Mouse (Mus musculus): ENCODE results near the gene Ccp110. TPM values are rescaled to one million over a fixed set of nuclear protein-coding genes. Genes with fewer than 3 reads are reported as not detected.
A peak's percentile ranks its signal among the peaks of the same experiment; 100 is the strongest.

Ccp110 gene
- 1 to 10 TPM; 5.8 to 6.9 TPM for total RNA-seq (2021)

DNA sequence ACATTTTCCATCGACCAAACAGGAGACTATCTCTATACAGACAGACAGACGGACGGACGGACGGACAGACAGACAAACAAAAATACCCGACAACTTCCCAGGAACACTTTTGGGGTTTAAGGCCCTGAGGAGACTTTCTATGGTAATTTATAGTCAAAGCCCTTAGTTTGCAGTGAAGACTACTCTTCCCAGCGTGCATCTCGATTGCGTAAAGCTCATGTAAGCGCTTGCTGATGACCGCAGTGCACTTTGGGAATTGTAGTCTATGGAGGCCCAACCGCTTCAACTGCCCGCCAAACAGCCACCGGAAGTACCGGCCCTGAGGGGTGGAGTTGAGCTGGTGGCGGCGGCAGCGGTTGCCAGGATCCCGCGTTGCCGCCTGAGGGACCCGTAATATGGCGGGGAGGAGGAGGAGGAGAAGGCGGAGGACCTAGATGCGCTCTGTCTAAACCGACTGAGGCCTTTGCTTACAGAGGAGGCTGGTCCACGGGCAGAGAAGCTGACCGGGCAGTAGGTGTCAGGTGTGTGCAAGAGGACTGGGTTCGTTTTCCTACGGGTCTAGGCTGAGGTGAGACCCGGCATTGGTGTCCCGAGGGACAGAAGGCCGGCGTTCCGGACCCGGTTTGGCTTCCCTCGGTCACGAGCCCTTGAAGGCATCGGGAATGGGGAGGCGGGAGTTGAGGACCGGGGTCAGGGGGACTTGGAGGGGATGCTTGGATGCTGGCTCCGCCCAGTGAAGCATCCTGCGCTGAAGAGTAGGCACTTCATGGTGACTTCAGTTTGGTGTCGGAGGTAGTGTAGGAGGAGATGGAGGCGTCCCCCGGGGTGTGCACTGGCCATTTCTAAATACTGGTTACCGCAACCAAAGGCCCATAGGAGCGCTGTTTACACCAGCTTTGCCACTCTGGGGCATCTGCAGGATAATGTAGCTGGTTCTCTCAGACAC is at the start of gene Ccp110:
Gene Ccp110, plus strand, starts transcription at position 325 of the 946 bp plus-strand sequence.
- peak; percentile 93 for DNase-seq

DNA sequence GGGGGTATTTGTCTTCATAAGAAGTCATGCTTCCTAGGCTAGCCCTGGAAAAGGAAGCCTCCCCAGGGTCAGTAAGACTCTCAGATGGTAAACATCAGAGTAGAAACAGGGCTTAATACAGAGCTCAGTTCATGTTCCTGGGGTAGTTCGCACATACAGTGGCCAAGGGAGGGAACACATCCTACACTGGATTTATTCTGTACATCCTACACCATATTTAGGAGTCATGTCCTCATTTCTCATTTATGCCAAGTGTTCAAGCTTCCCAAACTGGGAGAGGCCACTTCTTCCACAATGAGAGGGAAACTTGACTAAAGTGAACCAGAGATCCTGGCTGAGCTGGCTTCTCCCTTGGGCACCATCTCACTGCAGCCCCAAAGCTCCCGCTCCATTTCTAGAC is 44.6 kb upstream of the Ccp110 start:
- DNase-seq, result no peak

DNA sequence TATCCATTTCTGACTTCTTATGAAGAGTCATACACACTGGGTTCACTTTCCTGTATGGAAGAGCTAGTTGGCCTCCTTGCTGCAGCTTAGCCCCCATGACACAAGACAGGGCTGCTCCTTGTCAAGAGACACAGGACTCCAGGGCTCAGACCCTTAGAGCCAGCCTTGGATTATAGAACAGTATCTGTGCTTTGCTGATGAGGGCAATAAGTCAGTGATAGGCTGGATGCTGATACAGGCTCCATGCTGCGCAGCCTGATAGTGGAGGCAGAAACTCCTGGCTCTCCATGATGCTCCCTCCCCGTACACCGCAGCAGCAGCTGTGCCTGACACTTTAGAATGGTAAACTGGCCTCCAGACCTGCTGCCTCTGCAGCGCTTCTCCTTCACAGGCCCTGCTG is 42.2 kb upstream of the Ccp110 start:
- DNase-seq, result no peak

DNA sequence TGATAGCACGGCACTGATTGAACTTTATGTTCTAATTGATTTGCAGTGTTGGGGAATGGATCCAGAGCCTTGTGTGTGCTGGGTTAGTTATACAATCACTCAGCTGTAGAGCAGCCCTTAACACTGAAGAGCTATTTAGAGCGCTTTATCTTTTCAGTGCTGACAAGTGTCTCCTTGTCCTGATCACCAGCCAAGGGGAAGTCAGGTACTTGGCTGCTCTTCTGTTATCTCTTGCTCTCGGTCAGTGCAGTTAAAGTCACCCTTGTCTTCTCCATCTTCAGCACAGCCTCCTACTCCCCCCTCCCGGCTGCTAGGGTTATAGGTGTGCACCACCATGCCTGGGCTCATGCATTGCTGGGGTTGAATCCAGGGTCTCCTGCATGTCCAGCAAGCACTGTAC is 35.5 kb upstream of the Ccp110 start:
- DNase-seq, result no peak

DNA sequence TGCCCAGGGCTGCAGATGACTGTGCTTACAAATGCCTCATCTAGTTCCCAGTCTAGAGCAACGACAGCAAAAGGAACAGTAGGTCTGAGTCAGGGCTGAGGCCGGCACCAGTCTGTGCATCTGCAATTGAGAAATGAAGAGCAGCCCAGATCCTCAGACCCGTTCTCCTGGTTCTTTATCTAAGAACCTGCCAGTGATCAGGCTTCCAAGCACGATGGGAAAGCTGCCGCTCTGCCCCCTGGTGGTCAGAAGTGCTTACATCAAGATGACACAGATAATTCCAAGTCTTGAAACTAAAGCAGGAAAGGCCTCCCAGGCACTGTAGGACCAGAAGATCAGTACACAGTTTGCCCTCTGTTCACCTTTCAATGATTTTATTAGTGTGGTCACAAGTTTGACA is 24.2 kb upstream of the Ccp110 start:
- DNase-seq, result peak; percentile 82

DNA sequence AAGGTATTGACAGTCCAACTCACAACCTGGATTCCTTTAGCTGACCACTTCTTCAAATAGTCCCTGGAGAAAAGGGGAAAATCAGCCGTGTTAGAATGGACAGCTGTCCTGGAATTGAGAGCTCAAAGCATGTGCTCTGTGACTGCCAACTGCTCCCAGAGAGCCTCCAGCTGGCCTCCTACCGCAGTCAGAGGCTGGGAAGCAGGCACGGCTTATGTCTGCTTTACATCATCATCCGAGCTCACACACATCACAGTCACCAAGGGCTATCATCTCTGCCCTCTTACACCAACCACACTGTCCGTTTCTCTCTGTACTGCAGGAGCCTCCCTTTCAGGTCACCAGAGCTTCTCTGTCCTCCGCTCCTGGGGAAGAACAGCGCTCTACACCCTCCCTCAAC is 23.3 kb upstream of the Ccp110 start:
- no peak for DNase-seq

DNA sequence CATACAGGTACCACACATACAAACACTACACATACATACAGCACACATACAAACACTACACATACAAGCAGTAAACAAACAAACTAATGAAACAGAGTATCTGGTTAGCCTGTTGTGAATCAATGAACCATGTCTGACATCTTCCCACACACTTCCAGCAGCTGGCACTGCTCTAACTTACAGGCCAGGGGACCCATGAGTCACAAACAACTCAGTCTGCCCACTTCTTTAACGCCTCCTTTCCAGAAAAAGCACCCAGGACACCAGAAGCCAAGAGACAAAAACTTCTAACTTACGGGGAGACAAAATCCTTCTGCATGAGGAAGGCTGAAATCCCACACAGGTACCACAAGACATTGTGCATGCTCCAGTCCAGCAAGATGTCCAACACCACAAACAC is 21.1 kb upstream of the Ccp110 start:
- no peak for DNase-seq

DNA sequence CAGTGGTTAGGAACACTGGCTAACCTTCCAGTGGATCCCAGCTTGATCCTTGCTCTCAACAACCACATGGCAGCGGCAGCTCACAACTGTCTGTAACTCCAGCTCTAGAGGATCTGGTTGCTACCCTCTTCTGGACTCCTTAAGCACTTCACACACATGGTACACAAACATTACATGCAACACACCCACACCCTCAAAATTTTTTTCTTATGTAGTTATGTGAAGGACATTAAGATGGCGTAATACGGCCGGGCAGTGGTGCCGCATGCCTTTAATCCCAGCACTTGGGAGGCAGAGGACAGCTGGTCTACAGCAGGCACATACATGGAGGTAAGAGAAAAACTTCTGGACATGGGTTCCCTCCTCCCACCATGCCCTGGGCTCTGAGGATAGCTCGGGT is 16.2 kb upstream of the Ccp110 start:
- DNase-seq, result no peak

DNA sequence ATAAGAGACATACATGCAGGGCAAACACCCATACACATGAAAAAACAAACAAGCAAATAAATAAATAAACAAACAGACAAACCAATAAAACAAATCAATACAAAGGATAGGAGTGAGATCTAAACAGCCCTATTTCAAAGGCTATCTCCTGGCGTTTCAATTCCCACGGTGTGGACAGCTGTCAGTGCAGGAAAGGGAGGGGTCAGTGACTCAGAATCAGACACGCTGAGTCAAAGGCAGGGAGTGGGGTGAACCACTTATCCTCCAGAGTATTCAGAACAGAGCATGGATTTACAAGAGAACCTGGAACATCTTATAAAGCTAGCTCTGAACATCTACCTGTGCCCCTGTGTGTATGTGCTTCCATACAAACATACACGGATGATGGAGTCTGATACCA is 15.2 kb upstream of the Ccp110 start:
- DNase-seq, result no peak

DNA sequence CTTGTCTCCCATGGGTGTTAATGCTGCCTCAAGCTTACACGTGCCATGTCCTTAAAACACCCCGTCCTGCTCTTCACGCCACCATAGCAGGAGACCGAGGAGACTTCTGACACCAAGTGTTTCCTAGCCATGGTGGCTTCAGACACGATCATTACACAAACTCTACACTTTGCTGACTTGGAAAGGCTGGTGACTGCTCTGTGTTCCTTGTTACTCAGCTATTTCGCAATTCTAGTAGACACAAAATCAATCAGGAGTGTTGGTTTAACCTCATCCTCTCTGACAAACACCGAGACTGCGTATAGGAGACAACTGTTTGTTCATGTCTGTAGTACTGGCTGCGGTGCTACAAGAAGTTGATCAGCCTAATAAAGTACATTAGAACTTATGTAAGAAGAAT is 13.5 kb upstream of the Ccp110 start:
- no peak for DNase-seq

DNA sequence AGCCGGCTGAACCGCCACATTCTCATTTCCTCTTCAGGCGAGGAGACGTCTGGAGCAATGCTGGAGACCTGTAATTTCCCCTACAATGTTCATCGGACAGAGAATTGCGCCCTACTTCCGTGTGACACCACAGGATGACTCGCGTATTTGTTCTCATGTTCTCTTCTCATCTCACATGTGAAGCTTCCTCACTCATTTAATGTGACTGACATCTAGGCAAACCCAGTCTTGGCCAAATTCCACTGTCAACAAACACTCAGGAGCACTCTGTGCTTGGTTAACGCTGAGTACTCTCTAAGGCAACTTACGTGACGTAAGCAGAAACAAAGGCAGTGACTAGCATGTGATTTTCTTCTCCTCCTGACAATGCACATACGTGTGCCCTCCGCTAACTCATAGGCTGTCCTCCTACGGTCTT is 9.2 kb upstream of the Ccp110 start:
- DNase-seq, result no peak

DNA sequence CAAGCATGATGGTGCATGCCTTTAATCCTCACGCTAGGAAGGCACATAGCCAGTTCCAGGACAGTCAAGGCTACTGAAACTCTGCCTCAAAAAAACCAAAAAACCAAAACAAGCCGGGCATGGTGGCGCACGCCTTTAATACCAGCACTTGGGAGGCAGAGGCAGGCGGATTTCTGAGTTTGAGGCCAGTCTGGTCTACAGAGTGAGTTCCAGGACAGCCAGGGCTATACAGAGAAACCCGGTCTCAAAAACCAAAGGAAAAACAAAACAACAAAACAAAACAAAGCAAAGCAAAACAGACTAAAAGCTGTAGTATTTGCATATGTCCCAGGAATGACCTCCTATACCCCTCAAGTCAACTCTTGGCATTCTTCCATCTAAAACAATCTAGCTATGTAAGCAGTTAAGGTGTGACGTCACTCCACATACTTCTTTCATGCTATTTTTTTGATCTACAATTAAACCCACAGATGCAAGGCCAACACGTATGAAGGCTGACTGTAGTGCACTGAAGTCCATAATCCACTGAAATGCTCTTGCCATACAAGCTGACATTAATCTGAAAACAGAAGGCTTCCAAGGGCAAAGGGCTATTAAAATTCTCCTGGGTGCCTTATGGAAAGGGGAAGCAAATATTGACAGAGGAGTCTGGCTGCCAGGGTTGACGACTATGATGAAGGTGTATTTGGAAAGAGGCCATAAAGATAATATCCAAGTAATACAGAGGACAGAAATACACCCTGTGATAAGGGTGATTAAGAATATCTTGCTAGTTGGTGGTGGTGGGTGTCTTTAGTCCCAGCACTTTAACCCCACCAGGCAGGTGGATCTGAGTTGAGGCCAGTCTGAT is 8.1 kb upstream of the Ccp110 start:
- DNase-seq, result no peak

DNA sequence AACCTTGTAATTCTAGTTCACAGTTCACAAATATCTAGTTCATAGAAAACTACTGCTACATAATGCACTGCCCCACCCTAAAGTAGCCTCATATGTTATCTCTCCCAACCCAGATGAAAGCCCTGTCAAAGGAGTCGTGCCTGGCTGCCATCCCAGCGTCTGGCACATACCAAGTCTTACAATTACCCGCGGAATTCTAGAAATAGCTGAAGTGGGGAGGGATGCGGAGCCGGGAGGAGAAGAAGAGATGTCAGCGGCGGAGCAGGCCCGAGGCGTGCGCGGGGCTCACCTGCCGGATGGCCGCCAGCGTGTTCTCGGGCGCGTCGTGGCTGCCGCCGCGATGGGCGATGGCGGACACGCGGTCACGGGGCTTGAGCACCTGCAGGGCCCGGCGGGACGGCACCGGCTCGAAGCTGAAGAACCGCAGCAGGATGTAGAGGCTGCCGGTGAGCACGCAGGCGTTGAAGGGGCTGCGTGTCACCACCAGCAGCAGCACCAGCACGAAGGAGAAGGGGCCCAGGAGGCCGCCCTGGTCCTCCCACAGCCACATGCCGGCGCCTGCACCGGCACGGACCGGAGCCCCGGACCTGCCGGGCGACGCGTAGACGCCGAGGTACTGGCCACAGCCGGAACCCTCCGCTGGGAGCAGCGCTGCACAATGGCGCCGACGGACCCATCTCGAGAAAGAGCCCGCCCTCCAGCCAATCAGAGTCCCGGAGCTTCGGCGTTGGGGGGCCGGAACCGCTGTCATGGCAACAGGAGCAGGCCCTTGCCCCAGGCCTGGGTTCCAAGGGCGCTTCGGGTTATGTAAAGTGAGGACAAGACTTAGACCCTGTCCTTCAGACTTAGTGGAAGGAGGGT is 7.0 kb upstream of the Ccp110 start, which contains the start of gene Gde1:
Gene Gde1, minus strand, starts transcription at position 678 of the 861 bp plus-strand sequence.
- peak; percentile 91 for DNase-seq

DNA sequence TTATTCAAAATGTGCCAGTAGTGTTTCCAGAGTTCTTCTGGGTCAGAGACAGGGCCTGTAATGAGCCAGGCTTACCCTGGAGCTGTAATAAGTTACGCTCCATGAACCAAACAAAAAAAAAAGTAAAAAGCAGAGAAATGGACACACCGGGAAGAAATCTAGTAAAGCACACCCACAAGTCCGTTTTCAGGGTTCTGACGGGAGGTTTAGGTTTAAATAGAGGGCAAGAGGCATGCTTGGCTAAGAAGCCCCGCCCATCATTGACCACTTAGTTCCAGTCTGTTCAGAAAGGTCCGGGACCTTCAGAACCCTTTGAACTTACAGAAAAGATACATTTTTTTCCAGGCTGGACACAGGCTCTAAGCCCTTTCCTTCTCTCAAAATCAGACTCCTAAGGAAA is 6.3 kb upstream of the Ccp110 start:
- DNase-seq, result no peak

DNA sequence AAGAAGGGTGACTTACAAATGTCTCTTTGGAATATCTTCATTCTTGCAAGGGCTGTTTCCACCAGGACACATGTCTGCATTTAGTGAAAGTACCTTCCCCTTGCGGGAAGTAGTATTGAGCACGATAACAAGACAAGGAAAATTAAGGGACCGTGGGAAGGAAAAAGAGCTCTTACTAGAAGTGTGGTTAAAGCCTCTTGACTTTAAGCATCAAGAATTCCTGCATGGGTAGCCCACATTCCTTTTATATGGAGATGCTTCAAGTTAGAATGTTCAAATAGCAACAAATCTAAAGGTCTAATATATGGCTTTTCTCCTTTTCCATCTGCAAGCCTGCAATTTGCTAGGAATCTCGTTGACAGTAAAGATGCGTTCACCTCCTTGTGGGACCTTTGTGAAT is 5.9 kb upstream of the Ccp110 start:
- DNase-seq, result no peak

DNA sequence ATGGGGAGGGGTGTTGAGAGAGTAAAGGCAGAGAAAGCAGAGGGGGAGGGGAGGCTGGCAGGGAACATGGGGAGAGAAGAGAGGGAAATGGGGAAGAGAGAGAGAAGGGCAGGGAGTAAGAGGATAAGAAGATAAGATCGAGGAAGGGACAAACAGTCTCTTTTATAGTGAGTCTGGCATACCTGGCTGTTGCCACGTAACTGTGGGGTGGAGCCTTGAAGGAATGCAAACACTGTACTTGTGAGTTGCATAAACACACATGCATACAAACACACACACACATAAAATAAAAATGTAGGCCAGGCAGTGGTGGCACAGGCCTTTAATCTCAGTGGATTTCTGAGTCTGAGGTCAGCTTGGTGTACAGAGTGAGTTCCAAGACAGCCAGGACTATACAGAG is 5.1 kb upstream of the Ccp110 start:
- no peak for DNase-seq

DNA sequence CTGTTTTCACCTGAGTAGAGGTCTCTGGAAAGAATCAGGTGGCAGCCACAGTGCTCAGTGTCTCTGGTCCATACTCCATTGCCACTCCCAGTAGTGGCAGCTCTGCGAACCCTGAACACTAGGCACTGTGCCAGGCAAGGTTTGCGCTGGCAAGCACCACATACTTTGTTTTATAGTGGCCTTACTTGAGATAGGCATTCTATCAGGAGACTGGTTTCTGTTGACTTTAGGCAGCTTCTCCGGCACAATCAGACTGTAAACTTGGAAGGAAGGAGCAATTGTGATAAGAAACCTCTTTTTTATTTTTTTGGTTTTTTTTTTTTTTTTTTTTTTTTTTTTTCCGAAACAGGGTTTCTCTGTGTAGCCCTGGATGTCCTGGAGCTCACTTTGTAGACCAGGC is 4.3 kb upstream of the Ccp110 start:
- DNase-seq, result peak; percentile 17

DNA sequence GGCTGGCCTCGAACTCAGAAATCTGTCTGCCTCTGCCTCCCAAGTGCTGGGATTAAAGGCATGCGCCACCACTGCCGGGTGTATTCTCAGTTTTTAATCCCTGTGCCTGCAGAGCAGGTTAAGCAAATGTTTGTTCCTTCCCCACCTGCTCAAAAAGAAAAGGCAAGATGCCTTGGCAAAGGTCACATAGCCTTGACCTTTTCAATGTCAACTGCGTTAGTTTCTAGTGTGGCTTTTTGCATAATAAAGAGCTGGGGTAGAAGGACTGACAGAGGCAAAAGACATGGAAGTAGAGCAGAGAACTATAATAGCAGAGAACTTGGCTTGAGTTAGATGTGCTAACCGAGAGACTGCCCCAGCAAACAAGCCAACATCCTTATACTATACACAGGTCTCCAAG is 1.6 kb upstream of the Ccp110 start:
- no peak for DNase-seq

DNA sequence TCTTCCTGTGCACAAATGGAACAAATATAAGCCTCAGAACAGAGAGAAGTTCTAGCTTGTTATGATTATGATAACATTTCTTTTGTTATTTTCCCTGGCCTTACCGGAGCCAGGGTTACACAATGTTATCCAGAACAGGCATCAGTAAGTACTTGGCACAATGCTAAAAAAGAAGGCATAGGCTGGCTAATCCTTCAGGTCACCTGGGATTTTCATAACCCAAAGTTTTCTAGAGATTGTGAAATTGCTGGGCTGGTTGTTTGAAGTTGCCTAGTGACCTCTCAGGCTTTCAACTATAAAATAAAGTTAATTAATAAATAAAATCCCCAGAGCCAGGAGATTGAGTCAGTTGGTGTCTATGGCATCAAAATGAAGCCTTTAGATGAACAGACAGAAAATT is 2.5 kb downstream of the Ccp110 start:
- DNase-seq, result no peak

DNA sequence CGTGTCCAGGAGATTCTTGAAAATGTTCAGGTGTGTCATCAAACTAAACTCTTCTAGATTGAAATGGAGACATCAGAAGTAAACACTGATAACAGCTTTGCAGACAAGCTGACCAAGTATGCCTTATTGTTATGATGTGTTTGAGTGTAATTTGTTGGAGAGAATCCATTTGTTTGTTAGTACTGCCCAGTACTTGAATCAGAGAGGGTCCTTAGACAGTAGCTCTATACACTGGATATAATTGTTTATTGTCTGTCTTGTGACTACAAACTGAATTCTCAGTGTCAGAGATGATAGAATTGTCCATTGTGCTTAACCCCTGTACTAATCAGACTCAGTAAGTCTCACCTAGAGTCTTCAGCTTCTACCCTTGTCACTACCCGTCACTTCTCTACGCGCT is 5.7 kb downstream of the Ccp110 start:
- DNase-seq, result no peak

DNA sequence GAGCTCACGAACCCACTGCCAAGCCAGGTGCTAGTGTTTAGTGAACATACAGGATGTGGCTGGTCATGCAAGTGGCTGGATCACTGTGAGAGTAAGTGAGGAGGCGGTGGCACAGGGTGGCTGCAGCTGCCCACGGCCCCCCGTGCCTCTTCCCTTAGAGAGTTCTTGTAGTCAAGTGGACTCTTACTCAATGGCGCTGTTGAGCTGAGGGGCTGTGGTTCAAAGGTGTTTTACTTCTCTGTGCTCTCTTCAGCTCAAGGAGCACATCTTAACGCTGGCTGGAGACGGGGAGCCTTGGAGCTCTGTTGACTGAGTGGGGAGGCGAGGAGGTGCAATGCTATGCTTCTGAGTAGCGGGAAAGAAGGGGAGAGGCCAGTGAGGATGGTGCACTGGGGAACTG is 11.6 kb downstream of the Ccp110 start:
- no peak for DNase-seq

DNA sequence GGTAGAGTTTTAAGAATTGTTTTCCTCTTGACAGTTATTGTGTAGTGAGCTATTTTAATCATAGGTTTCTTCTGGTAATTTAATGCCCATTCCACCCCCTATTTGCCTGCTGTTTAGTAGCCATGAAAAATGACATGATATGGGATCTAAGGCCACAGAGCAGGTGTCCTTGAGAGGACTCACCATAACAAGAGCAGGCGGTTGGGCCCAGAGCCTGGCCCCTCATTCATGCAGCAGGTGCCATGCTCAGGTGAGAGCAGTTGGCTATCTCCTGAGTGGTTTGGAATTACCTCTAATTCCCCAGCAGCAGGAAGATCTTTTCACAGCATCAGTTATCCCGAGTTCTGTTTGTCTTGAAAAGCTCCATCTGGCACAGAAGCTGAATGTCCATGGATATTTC is 13.1 kb downstream of the Ccp110 start:
- no peak for DNase-seq
